Mouse (Mus musculus) lung, postnatal 25 days (tissue): ENCODE measurements at regions not wholly inside any gene's neighbourhood (a gene's known extent, or its start where the extent isn't known, plus 50 kb on each side); places are given as distances from the start of the nearest gene placed in this dataset.

Source experiments
- DNase-seq: peaks from one replicate; pipeline ENCODE4 v3.0.0; 2022; ENCODE audit warnings: low spot score

DNA sequence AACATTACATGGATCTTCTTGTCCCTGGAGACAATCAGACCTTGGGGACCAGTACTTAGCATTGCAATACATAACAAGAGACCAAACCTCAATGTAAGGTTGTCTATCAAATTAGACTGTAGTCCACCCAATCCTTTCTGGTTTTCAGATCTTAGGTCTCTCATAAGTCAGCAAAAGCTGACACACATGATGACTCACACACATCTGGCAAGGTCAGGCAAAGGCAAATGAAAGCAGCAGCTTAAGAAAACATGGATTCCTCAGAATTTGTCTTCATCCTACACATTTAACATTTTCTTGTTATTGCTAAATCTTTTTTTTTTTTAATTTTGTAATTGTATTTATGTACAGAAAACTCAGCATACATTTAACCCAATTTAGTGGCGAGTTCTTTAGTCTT is 52.0 kb downstream of the Gm11983 start:
- DNase-seq: no peak

- no peak for DNase-seq
Measured at GRCm38 (mm10) chr11:6782826-6783225, 54.6 kb downstream of the Gm11983 start.

- no peak for DNase-seq
Measured at GRCm38 (mm10) chr11:6779752-6780151, 57.7 kb downstream of the Gm11983 start.

GRCm38 (mm10) chr11:6778596-6779360 is 58.7 kb downstream of the Gm11983 start:
- no peak for DNase-seq

DNA sequence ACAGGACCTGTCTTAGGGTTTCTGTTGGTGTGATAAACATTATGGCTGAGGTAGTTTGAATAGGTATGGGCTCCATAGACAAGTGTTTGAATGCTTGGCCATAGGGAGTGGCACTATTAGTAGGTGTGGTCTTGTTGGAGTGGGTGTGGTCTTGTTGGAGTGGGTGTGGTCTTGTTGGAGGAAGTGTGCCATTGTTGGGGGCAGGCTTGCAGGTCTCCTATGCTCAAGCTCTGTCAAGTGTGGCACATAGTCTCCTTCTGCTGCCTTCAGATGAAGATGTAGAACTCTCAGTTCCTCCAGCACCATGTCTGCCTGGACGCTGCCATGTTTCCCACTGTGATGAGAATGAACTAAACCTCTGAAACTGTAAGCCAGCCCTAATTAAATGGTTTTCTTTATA is 59.9 kb downstream of the Gm11983 start:
- no peak for DNase-seq

DNA sequence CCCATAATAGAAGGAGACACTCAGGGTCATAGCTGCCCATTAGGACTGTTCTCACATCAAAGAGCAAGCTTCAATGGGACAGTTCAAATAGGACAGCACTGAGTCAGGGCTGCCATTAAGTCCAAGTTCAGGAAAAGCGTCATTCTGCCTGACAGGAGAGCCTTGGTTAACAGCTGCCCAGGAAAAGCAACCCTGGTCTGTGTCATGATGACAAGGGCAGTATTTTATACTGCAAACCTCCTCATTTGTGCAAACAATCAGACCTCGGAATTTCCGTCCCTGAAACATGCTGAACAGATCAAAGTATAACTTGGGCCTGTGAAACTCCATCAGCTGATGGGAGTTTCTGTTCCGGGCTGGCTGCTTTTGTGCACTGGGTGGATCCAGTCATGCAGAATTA is 62.8 kb downstream of the Gm11983 start:
- no peak for DNase-seq

- no peak for DNase-seq
Measured at GRCm38 (mm10) chr11:6773951-6774350, 63.5 kb downstream of the Gm11983 start.

GRCm38 (mm10) chr11:6773364-6773763 is 64.1 kb downstream of the Gm11983 start:
- DNase-seq: no peak

DNA sequence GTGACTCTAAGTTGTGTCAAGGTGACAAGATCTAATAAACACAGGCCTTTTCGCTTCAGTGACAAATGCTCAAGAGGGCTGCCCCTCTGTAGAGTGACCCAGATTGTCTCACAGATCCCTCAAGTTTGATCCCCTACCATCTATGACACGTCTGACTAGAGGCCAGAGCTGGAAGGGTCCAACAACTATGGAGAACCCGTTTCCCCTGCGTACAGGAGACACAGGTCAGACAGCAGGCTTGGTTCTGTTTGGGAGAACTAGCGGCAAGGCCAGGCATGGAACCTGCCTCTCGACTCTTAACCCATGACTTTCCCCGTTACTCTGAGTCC is 68.1 kb downstream of the Gm11983 start:
- no peak for DNase-seq

- peak; percentile 47 for DNase-seq
Measured at GRCm38 (mm10) chr11:6768599-6769436, 68.6 kb downstream of the Gm11983 start.

DNA sequence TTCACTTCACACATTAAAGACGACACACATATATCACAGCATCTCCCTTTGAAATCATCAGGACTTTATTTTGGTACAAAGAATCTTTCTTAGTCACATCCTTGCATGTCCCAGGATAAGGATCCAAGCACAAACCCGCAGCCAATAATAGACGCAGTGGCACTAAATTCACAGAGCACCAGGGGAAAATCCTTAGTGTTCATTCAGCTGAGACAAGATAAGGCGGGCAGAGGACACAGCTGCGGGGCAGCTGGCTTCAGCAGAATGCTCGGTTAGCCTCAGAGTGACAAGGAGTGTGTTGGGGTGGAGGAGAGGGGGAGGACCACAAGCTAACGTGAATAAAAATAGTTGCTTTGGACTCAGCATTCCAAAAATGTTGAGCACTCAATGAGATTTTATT is 70.7 kb downstream of the Gm11983 start:
- no peak for DNase-seq

DNA sequence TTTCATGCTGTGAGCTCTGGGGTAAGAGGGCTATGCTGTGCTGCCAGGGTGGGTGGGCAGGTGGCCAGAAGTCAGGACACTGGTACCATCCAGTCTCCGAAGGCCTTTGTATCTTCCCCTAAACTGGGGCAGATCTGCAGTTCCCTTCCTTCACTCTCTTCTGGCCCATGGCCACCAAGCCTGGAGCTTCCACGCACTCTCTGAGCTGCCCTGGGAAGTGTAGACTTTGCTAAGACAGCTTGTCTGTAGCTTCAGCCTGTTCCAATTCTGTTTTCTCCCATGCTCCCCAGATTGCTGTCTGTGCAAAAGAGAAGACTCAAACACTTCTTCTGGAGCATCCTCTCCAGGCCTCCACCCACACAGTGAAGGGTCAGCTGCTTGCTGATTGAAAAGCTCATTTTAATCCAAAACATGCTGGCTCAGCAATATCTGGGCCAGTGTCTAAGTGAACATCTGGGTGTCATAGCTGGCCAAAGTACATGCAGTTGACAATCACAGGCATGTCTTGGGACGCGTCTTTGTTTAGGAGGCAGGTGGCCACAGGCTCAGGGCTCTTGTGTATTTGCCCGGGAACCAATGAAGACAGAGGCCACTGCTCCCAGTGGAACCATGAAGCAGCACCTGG is 72.0 kb downstream of the Gm11983 start:
- DNase-seq: no peak

GRCm38 (mm10) chr11:6764186-6764585 is 73.3 kb downstream of the Gm11983 start:
- DNase-seq: no peak

- no peak for DNase-seq
Measured at GRCm38 (mm10) chr11:6763001-6763400, 74.5 kb downstream of the Gm11983 start.

DNA sequence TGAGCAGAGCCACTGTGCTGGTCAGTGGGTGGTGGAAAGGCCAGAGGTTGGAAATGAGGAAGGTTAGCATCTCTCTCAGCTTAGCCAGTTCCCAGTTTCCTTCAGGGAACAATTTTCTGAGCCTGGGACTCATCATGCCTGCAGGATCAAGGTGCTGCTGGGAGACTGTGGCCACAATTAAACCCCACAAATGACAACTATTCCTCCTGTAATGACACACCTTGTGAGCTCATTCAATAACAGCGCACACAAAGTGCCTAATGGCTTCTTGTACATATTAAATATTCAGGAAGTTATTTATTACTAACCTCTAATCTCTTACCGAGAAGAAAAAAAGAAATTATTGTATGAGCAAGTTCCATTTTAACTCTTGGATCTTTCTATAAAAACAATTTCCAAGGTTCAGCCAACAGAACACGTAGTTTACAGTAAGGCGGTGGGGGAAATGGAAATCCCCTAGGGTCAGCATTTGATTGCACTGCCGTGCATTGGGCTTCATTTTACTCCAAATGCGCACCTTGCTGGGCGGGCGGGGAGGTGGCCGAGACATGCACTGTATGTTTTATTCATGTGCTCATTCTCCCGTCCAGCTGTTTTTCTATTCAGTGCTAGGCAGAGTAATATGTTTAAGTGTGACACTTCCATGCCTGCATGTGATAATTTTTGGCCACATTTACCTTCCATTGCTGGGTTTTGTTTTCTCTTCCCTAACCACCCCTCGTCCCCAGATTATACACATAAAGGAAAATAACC is 75.4 kb downstream of the Gm11983 start:
- no peak for DNase-seq

DNA sequence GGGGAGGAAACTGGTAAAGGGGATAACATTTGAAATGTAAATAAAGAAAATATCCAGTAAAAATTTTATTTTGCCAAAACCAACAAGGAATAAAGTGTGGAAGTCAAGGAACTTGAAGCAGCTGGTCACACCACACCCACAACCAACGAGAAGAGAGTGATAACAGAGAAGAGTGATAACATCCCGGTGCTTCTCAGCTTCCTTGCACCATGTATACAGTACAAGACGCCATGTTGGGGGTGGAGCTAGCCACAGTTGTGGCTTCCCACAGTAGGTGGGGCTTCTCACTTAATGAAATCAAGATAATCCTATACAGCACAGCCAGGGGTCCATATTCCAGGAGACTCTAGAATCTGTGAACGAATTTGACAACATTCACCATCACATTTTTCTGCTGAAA is 77.9 kb downstream of the Gm11983 start:
- no peak for DNase-seq

- DNase-seq: no peak
Measured at GRCm38 (mm10) chr11:6739439-6739838, 81.1 kb downstream of the Ramp3 start.

DNA sequence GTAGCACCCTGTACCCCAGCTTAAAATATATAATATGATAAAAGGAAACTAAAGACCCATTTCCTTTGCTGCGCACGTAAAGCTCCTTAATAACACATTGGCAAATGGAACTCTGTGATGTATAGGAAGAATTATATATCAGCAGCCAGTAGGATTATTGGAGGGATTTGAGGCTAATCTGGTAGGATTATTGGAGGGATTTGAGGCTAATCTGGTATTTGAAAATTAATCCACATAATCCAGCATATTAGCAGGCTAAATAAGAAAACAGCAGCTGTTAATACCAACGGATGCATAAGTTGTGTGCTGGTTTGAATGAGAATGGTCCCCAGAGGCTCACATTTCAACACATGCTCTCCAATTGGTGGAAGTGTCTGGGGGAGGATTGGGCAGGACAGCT is 80.3 kb downstream of the Ramp3 start:
- no peak for DNase-seq

DNA sequence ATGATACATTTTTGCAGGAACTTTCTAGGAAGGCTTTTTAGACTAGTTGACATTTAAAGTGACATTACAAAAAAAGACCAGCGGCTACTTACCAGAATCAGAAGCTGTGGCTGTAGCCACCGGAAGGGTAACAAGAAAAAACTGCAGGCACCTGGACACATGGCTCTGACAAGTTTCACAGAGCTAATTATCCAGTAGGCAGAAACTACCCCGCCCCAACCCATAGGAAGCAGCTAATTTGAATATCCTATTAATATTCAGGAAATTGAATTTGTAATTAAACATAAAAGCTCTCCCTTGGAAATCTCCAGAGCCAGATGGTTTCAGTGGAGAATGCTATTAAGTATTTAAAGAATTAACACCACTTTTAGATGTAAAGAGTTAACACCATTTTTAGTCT is 79.8 kb downstream of the Ramp3 start:
- no peak for DNase-seq

DNA sequence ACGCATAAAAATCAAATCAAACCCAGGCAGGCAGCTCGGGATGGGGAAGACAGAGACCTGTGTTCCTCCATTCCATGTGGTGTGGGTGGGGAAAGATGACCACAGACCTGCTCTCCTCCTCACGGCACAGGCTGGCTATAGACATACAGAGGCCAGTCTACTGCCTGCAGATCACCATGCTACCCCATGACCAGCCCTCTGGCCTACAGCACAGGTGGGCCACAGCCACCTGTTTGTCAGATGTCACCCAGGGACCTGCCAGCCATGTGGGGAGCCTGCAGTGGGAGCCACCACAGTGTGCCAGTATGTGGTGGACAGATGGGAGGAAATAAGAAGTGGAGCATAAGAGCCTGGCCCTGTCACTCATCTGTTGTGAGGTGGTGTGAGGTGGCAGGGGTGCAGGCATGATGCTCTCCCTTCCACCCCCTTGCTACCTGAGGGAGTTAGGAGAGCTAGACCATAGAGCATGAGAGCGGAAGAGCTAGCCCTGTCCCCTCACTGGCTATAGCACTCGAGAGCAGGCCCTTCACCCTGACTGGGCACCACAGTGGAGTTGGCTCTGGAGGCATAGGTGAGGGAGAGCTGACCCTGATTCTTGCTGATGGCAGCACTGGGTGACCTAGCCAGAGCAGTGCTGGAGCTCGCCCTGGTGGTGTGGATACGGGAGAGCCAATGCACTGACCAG is 76.6 kb downstream of the Ramp3 start:
- no peak for DNase-seq

- DNase-seq: no peak
Measured at GRCm38 (mm10) chr11:6731505-6731904, 73.2 kb downstream of the Ramp3 start.
